Mouse (Mus musculus) T-cell, adult 66 days (primary cell): Measurements from ENCODE around the gene Wdr91. TPM values are rescaled to one million over a fixed set of nuclear protein-coding genes. Genes with fewer than 3 reads are reported as not detected.

ENCODE experiments used
- total RNA-seq, 2 experiments: library from RNA; stranded (reverse); gene quantifications; 3 replicates in 1 of 2; 4 replicates in 1 of 2; pipeline ENCODE4 v1.2.4; 2023

Gene Wdr91
- total RNA-seq, result 10 to 100 TPM; 39.9 to 55.6 TPM

DNA sequence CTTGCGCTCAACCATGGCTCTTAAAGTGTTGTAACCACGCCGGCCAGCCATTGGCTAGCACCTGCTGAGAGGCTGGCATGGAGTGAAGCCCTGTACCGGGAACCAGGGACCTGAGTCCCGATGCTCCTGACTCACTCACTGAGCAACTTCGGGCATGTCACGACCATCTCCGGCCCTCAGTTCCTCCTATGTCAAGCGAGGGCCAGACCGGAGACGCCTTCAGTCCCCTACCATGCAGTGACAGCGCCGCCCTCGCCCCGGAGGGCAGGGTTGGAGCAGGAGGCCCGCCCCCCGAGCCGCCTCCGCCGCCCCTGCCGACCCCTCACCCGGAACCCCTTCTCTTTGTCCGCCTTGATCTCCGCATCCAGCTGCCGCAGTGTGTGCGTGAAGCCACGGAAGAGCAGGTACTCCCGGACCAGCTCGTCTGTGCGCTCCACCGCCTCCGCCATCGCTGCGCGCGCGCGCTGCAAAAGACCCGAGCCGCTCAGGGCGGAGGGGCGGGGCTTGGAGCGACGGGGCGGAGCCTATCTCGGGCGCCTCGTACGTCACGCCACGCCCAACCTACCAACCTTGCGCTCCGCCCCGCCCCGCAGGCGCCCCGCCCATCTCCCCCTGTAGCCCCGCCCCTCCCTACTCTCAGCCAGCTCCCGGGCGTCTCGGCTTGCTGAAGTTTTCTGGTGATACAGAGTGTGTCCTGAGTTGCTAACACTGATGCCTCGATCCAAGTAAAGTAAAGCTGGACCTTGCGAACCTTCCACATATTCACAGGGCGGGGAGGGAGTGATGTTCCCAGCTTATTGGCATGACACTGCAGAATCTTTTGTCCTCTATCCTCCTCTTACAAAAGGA lies at the start of gene Wdr91:
Gene Wdr91, minus strand, starts transcription at position 506 of the 849 bp plus-strand sequence.

GRCm38 (mm10) chr6:34919956-34920355 lies 9.3 kb upstream of the Wdr91 start, which contains the start of gene Stra8:
Gene Stra8, plus strand, starts transcription at chr6:34920163.

DNA sequence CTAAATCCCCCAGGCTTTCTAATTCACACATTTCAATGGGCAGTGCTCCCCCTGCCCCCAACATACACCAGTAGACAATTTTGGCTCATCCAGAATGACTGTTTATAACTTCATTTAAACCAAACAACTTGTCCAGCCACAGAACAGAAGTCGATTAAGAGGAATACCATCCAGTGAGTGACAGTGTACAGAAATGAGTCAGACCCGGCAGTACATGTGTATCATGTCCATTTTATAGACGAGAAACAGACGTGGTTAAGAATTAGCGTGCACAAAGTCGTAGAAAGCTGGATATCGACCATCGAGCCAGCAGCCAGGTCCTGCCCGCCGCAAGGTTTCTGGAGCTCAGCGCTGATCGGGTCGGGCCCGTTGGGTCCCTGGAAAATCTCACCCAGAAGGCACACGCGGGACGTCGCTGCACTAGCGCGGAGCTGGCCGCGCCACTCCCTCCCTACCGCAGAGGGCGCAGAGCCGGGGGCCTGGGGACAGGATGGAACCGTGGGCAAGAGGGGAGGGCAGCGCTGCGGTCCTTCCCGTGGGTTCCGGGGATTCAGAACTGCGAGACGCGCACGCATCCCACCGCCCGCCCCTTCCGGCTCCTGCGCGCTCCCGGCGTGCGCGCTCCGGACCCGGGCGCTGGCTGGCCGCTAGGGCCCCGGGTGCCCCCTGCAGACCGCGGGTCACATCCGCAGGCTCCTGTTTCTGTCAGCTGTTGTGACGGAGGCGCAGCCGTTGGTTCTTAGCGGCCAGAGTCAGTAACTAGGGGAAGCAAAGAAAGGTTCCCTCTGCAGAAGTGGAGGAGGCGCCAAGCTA lies 33.0 kb downstream of the Wdr91 start, which contains the start of gene Cyren:
Gene Cyren, minus strand, starts transcription at position 552 of the 813 bp plus-strand sequence.

DNA sequence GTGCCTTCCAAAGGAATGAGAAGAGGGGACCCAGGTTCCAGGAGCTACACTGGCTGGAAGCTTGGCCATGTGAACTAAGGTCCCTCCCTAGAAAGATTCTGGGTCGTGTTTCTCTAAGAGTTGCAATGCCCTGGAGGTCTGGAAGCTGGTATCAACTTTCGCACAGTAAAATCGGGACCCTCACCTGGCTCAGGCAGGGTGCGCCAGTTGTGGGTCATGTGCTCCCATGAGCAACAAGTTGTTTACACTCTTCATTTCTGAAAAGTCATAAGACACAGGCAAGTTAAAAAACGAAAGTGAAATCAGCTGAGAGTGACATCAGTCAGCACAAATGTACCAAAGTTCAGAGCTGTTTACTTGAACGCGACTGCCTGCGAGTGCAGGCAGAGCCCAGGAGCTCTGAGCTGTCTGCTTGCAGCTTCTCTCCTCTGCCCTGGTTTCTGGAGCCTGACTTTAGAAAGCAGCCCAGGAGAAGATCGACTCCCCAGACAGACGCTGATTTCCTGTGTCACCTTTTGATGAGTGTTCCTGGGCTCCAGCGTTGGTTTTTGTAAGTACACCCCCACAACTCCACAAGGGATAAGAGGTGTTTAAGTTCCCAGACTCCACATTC lies 47.8 kb downstream of the Wdr91 start, which contains the start of gene Tmem140:
Gene Tmem140, plus strand, starts transcription at position 356 of the 613 bp plus-strand sequence.

Other genes starting within 250 kb of the Wdr91 start
- 1 to 10 TPM; 2.6 to 2.9 TPM for gene Agbl3, start 130.4 kb downstream of the Wdr91 start, total RNA-seq
- 1 to 10 TPM; 4.7 to 6.1 TPM for gene Tmem140, start 47.7 kb downstream of the Wdr91 start, total RNA-seq
- 1 to 10 TPM; 4.3 to 8.8 TPM for gene Cyren, start 32.8 kb downstream of the Wdr91 start, total RNA-seq
- not detected for gene Stra8, start 9.3 kb upstream of the Wdr91 start, total RNA-seq
- under 1 TPM; 0.27 to 0.67 TPM for gene Slc23a4, start 77.5 kb upstream of the Wdr91 start, total RNA-seq
- 10 to 100 TPM; 54.9 to 59.3 TPM for gene Cnot4, start 222.8 kb upstream of the Wdr91 start, total RNA-seq